Mouse (Mus musculus) kidney, embryonic 14.5 days (tissue): Measurements from ENCODE around the gene Trmo. TPM values are rescaled to one million over a fixed set of nuclear protein-coding genes. Genes with fewer than 3 reads are reported as not detected.

ENCODE experiments used
- ATAC-seq: fragments of 200-750 bp; cut with Nextera tagmentation; 2 replicates; pipeline ENCODE4 v1.8.0; 2017; ENCODE audit warnings: moderate number of reproducible peaks, mild to moderate bottlenecking, moderate TSS enrichment, moderate library complexity; ENCODE audit not compliant: low FRiP score, low TSS enrichment
- H3K27ac ChIP-seq: fragments of 300-500 bp; sonication (generic); 2 replicates; pipeline ENCODE4 v1.5.1; 2014; ENCODE audit warnings: low read depth, mild to moderate bottlenecking, low read length, moderate library complexity, mixed read lengths
- H3K27me3 ChIP-seq: fragments of 300-500 bp; sonication (generic); 2 replicates; pipeline ENCODE4 v1.6.1; 2014; ENCODE audit warnings: mild to moderate bottlenecking, low read length; ENCODE audit not compliant: control insufficient read depth, insufficient read depth
- H3K36me3 ChIP-seq: fragments of 300-500 bp; sonication (generic); 2 replicates; pipeline ENCODE4 v1.6.1; 2014; ENCODE audit warnings: low read length, mixed read lengths; ENCODE audit not compliant: control insufficient read depth, insufficient read depth
- H3K4me1 ChIP-seq: fragments of 300-500 bp; sonication (generic); 2 replicates; pipeline ENCODE4 v1.6.1; 2014; ENCODE audit warnings: low read length, mixed read lengths; ENCODE audit not compliant: control insufficient read depth, insufficient read depth
- H3K4me2 ChIP-seq: fragments of 300-500 bp; sonication (generic); replicated peaks from 2 replicates; pipeline ENCODE4 v1.6.1; 2014; ENCODE audit warnings: low read depth, mild to moderate bottlenecking, low read length
- H3K4me3 ChIP-seq: fragments of 300-500 bp; sonication (generic); 2 replicates; pipeline ENCODE4 v1.5.1; 2014; ENCODE audit warnings: mild to moderate bottlenecking, low read length
- H3K9ac ChIP-seq: fragments of 300-500 bp; sonication (generic); 2 replicates; pipeline ENCODE4 v1.6.1; 2014; ENCODE audit warnings: low read depth, mild to moderate bottlenecking, low read length, moderate library complexity
- H3K9me3 ChIP-seq: fragments of 300-500 bp; sonication (generic); 2 replicates; pipeline ENCODE4 v1.6.1; 2016; ENCODE audit warnings: low read length; ENCODE audit not compliant: control insufficient read depth
- WGBS: fragments of 180-500 bp; shearing (Covaris S2); extraction: QIAGEN DNeasy Blood & Tissue Kit; methylation state at CpG from one replicate; pipeline ENCODE4 v1.1.7; 2014; 5-methylcytosine and 5-hydroxymethylcytosine counted together
- polyA plus RNA-seq: library from polyadenylated mRNA; unstranded; fragments of >200 nt; fragmentation: Nextera tagmentation; extraction: Ambion mirVana; gene quantifications from 2 replicates; pipeline ENCODE4 v1.2.1, GENCODE M21; 2014

Trmo gene
- polyA plus RNA-seq, 1 experiment from 2014 or later: 13.2 TPM

- no peak for ATAC-seq
- Histone ChIP-seq H3K4me2 (no peak overlapping the region), H3K27ac (no peak overlapping the region), H3K9ac (no peak overlapping the region), H3K4me3 (no peak overlapping the region), H3K36me3 (no peaks in the 10 kb centered on the region), H3K4me1 (no peaks in the 10 kb centered on the region), H3K9me3 (no peaks in the 10 kb centered on the region), H3K27me3 (peaks cover 78% of the 10 kb centered on the region)
- 2% methylated on average over 3 of the region's 3 CpGs for WGBS
Observed at GRCm38 (mm10) chr4:46337990-46338389, 51.2 kb downstream of the Trmo start.

DNA sequence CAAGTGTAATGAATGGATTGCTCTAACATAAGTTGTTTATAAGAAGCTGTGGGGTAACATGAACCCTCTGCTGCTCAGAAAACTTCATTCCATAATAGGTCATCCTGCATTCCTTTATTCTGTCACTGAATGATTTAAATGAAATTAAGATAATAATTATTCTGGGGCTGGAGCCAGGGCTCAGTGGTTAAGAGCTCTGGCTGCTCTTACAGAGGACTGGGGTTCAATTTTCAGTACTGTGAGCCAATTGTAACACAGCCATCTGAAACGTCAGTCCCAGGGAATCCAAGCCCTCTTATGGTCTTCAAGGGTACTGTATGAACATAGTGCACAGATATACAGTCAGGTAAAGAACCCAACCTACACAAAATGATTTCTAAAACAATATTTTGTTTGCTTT, 53.4 kb downstream of the Trmo start:
- 18% methylated on average over 1 of the region's 1 CpGs for WGBS
- H3K4me3 ChIP-seq: no peak overlapping the region
- H3K27me3 ChIP-seq: peaks cover 56% of the 10 kb centered on the region
- no peaks in the 10 kb centered on the region for H3K9me3 ChIP-seq
- no peak for ATAC-seq
- H3K4me1 ChIP-seq: no peaks in the 10 kb centered on the region
- H3K36me3 ChIP-seq: no peaks in the 10 kb centered on the region
- no peak overlapping the region for H3K4me2 ChIP-seq
- H3K9ac ChIP-seq: no peak overlapping the region
- H3K27ac ChIP-seq: no peak overlapping the region

GRCm38 (mm10) chr4:46328906-46329305, 60.3 kb downstream of the Trmo start:
- no peak for ATAC-seq
- Histone ChIP-seq H3K9ac (no peak overlapping the region), H3K4me1 (no peaks in the 10 kb centered on the region), H3K27ac (no peak overlapping the region), H3K9me3 (no peaks in the 10 kb centered on the region), H3K4me2 (no peak overlapping the region), H3K4me3 (no peak overlapping the region), H3K36me3 (no peaks in the 10 kb centered on the region), H3K27me3 (peaks cover 2% of the 10 kb centered on the region; the same call in 1 of the 2 replicates)
- WGBS: 64% methylated on average over 3 of the region's 3 CpGs

Other genes with a start within 250 kb of the Trmo start
- 23.8 and 24.3 TPM in 2 replicates for gene Xpa, start 193.1 kb downstream of the Trmo start, polyA plus RNA-seq
- not detected in 2 replicates for gene Foxe1, start 45.8 kb downstream of the Trmo start, polyA plus RNA-seq
- 0.57 and 0.73 TPM in 2 replicates for gene Hemgn, start 24.1 kb upstream of the Trmo start, polyA plus RNA-seq
- gene Anp32b, start 61.5 kb upstream of the Trmo start, polyA plus RNA-seq: 378 and 408 TPM in 2 replicates
- 64.0 and 65.8 TPM in 2 replicates for gene Nans, start 99.8 kb upstream of the Trmo start, polyA plus RNA-seq
- 1.4 and 1.8 TPM in 2 replicates for gene Trim14, start 146.7 kb upstream of the Trmo start, polyA plus RNA-seq
- gene Coro2a, start 212.8 kb upstream of the Trmo start, polyA plus RNA-seq: 3.2 and 6.8 TPM in 2 replicates